Mouse (Mus musculus) megakaryocyte, embryonic 14.5 days (primary cell): Measurements from ENCODE around the gene Dync1li2. TPM values are rescaled to one million over a fixed set of nuclear protein-coding genes. Genes with fewer than 3 reads are reported as not detected.

Experiments
- H3K27me3 ChIP-seq: replicated peaks from 2 replicates; pipeline ENCODE3; 2012; ENCODE audit warnings: inconsistent platforms
- H3K36me3 ChIP-seq: replicated peaks from 2 replicates; pipeline ENCODE3; 2012; ENCODE audit warnings: low read length, inconsistent platforms, mixed read lengths
- H3K4me1 ChIP-seq: 2 replicates; pipeline ENCODE4 v1.6.1; 2012; ENCODE audit warnings: inconsistent platforms
- H3K4me3 ChIP-seq: replicated peaks from 2 replicates; pipeline ENCODE3; 2012; ENCODE audit warnings: moderate library complexity, mild to moderate bottlenecking, inconsistent platforms
- H3K9me3 ChIP-seq: 2 replicates; pipeline ENCODE4 v1.6.1; 2012; ENCODE audit warnings: inconsistent platforms
- FLI1 ChIP-seq: IDR thresholded peaks from 2 replicates; pipeline ENCODE4 v1.6.1; 2012; ENCODE audit warnings: low read length, inconsistent platforms, mixed read lengths
- GATA1 ChIP-seq: IDR thresholded peaks from 3 replicates; pipeline ENCODE4 v1.6.1; 2012; ENCODE audit warnings: mixed read lengths, low read length, inconsistent platforms, borderline replicate concordance
- polyA plus RNA-seq: library from polyadenylated mRNA; stranded (reverse); fragments of >175 nt; gene quantifications from 2 replicates; pipeline ENCODE4 v1.2.3, GENCODE M21; 2012; ENCODE audit warnings: low replicate concordance; ENCODE audit not compliant: insufficient read depth

The Dync1li2 gene
- polyA plus RNA-seq, 1 experiment = 12.1 TPM

DNA sequence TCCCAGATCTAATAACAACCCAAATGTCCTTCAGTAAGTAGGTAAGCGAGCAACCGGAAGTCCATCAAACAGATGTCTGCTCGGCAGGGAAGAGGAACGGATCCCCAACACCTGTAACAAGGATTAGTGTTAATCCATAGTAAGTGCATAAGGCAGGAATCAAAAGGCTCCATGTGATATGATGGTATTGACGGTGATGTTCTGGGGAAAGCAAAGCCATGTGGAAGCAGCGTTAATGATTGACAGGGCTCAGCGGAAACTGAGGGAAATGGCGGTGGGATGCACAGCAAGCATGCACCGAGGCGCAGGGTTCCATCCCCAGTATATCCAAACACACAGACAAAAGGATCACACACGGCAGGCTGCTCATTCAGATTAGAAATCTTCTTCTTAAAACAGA, 68.6 kb downstream of the Dync1li2 start:
- no peaks in the 10 kb centered on the region for H3K36me3 ChIP-seq
- no peaks in the 10 kb centered on the region for H3K9me3 ChIP-seq
- no peak for TF ChIP-seq FLI1
- TF ChIP-seq GATA1 = no peak
- peaks cover 23% of the 10 kb centered on the region for H3K4me1 ChIP-seq
- no peak overlapping the region for H3K4me3 ChIP-seq
- no peaks in the 10 kb centered on the region for H3K27me3 ChIP-seq

DNA sequence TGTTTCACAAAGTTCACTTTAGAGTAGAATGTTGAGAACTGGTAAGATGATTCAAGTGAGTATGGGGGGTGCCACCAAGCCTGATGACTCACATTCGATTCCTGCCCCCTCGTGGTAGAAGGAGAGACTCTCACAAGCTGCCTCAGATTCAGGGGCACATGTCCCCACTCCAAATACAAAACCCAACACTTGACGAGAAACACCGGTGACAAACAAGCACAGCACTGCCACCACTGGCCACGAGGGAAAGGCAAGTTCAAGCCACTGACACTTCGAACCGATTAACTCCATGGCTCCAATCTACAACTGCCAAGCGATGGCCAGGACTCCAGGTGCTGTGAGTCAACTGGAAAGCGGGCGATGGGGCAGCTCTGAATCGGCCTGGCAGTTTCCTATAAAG, 69.1 kb downstream of the Dync1li2 start:
- no peak overlapping the region for H3K4me3 ChIP-seq
- H3K27me3 ChIP-seq = no peaks in the 10 kb centered on the region
- TF ChIP-seq GATA1 (no peak), FLI1 (no peak)
- no peaks in the 10 kb centered on the region for H3K36me3 ChIP-seq
- peaks cover 23% of the 10 kb centered on the region for H3K4me1 ChIP-seq
- H3K9me3 ChIP-seq = no peaks in the 10 kb centered on the region

DNA sequence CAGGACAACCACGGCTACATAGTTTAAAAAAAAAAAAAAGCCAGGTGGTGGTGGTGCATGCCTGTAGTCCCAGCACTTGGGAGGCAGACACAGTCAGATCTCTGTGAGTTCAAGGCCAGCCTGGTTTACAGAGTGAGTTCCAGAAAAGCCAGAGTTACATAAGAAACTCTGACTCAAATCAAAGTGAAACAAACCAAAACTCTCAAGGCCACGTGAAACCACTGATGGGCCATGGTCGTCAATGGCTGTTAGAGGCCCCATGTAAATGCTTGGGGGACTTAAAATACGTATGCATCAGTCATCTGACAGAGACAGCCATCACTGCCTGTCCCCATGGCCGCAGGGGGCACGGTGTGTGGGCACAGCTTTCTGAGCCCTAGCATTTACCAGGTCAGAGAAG, 71.7 kb downstream of the Dync1li2 start:
- no peaks in the 10 kb centered on the region for H3K36me3 ChIP-seq
- TF ChIP-seq FLI1 (no peak), GATA1 (no peak)

DNA sequence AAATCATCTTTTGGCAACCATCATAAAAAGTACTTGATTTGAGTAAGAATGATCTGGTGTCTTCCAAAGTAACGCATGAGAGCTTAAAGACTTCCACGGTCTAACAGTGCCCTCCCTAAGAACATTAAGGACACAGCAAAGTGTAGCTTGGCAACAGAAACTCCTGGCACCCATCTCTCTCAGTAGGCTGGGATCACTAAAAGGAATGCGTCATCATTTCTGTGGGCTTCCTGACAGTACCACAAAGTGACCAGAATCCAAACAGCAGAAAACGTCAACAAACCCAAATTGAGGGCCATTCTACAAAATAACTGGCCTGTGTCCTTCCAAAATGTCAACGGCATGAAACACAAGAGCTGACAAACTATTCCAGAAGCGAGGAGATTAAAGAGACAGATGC, 72.8 kb downstream of the Dync1li2 start:
- peaks cover 43% of the 10 kb centered on the region for H3K4me1 ChIP-seq
- H3K27me3 ChIP-seq = peaks cover 2% of the 10 kb centered on the region
- no peak overlapping the region for H3K4me3 ChIP-seq
- no peak for TF ChIP-seq FLI1
- H3K36me3 ChIP-seq = no peaks in the 10 kb centered on the region
- no peaks in the 10 kb centered on the region for H3K9me3 ChIP-seq

More for the DNA sequence above, 71.7 kb downstream of the Dync1li2 start:
- Histone ChIP-seq H3K4me3 (no peak overlapping the region), H3K9me3 (no peaks in the 10 kb centered on the region), H3K4me1 (peaks cover 38% of the 10 kb centered on the region), H3K27me3 (peaks cover 2% of the 10 kb centered on the region)

DNA sequence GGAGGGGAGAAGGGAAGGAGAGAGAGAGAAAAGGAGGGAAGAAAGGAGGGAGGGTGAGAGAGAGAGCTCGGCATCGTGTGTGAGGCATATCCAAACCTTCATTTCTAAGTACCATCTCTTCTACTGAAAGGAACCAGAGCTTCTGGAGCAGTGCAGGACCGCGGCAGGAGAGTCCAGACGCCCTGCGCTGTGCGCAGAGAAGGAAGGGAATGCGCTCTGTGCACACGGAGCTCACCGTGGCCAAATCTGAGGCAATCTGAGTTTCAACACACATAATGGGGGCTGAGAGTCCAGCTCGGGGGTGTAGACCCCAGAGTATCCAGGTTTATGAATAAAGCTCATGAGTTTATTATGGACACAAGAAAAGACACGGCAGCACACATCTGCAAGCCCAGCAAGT, 73.3 kb downstream of the Dync1li2 start:
- Histone ChIP-seq H3K9me3 (no peaks in the 10 kb centered on the region), H3K36me3 (no peaks in the 10 kb centered on the region), H3K4me1 (peaks cover 43% of the 10 kb centered on the region), H3K4me3 (no peak overlapping the region), H3K27me3 (peaks cover 2% of the 10 kb centered on the region)
- TF ChIP-seq GATA1 (no peak), FLI1 (no peak)

Other genes with a start within 250 kb of the Dync1li2 start
- gene Tk2, start 194.5 kb downstream of the Dync1li2 start, polyA plus RNA-seq = 3.2 and 15.8 TPM in 2 replicates
- 5.9 TPM in 1 of 2 replicates, not detected in the other for gene Cklf, start 192.2 kb downstream of the Dync1li2 start, polyA plus RNA-seq
- not detected in 2 replicates for gene Cmtm2a, start 149.9 kb downstream of the Dync1li2 start, polyA plus RNA-seq
- gene Gm45711, start 133.0 kb downstream of the Dync1li2 start, polyA plus RNA-seq = not detected in 2 replicates
- gene Cmtm1, start 132.9 kb downstream of the Dync1li2 start, polyA plus RNA-seq = not detected in 2 replicates
- not detected in 2 replicates for gene Gm11020, start 121.5 kb downstream of the Dync1li2 start, polyA plus RNA-seq
- not detected in 2 replicates for gene Cmtm2b, start 120.8 kb downstream of the Dync1li2 start, polyA plus RNA-seq
- 64.5 and 65.4 TPM in 2 replicates for gene Cmtm3, start 103.6 kb downstream of the Dync1li2 start, polyA plus RNA-seq
- gene Cmtm4, start 47.2 kb downstream of the Dync1li2 start, polyA plus RNA-seq = 0.69 and 1.2 TPM in 2 replicates
- not detected in 2 replicates for gene Terb1, start 66.9 kb upstream of the Dync1li2 start, polyA plus RNA-seq
- 1.5 TPM in 1 of 2 replicates, not detected in the other for gene Nae1, start 91.6 kb upstream of the Dync1li2 start, polyA plus RNA-seq
- 1.1 and 8.2 TPM in 2 replicates for gene Car7, start 91.6 kb upstream of the Dync1li2 start, polyA plus RNA-seq
- 1.3 TPM in 1 of 2 replicates, not detected in the other for gene Pdp2, start 148.4 kb upstream of the Dync1li2 start, polyA plus RNA-seq
- not detected in 2 replicates for gene Cdh16, start 181.3 kb upstream of the Dync1li2 start, polyA plus RNA-seq
- gene Rrad, start 188.3 kb upstream of the Dync1li2 start, polyA plus RNA-seq = 2.2 TPM in 1 of 2 replicates, not detected in the other
- gene Ciao2b, start 198.9 kb upstream of the Dync1li2 start, polyA plus RNA-seq = 39.8 and 119 TPM in 2 replicates